Mouse (Mus musculus): ENCODE measurements around the gene Ppp2r5e. TPM values are rescaled to one million over a fixed set of nuclear protein-coding genes. Genes with fewer than 3 reads are reported as not detected.

Ppp2r5e gene
- polyA plus RNA-seq, 1 experiment from 2014 or later: 21.4 TPM

GRCm38 (mm10) chr12:75612711-75613110 is 16.7 kb upstream of the Ppp2r5e start:
- Histone ChIP-seq H3K27me3 (no peaks in the 10 kb centered on the region), H3K27ac (no peak overlapping the region), H3K36me3 (no peaks in the 10 kb centered on the region), H3K9ac (replicated peaks) (no peak overlapping the region), H3K4me2 (replicated peaks) (no peak overlapping the region), H3K4me1 (replicated peaks) (no peaks in the 10 kb centered on the region), H3K4me3 (replicated peaks) (no peak overlapping the region), H3K9me3 (no peaks in the 10 kb centered on the region)
- WGBS: 84% methylated on average over 7 of the region's 7 CpGs
- no peak for ATAC-seq

GRCm38 (mm10) chr12:75599490-75599889 is 3.4 kb upstream of the Ppp2r5e start:
- no peak overlapping the region for H3K4me2 ChIP-seq (replicated peaks)
- 14% methylated on average over 4 of the region's 4 CpGs for WGBS
- H3K9me3 ChIP-seq: no peaks in the 10 kb centered on the region
- no peak for ATAC-seq
- no peak overlapping the region for H3K27ac ChIP-seq
- no peaks in the 10 kb centered on the region for H3K27me3 ChIP-seq
- H3K4me1 ChIP-seq (replicated peaks): peaks cover 5% of the 10 kb centered on the region
- peak overlapping the region; percentile 46; the same call in 1 of the 2 replicates for H3K9ac ChIP-seq (replicated peaks)
- no peak overlapping the region for H3K4me3 ChIP-seq (replicated peaks)
- no peaks in the 10 kb centered on the region for H3K36me3 ChIP-seq

- Histone ChIP-seq H3K4me2 (replicated peaks) (no peak overlapping the region), H3K36me3 (no peaks in the 10 kb centered on the region), H3K9ac (replicated peaks) (0 out of 2 replicates have a peak overlapping the region, but pooled peaks have one; percentile 46), H3K4me1 (replicated peaks) (peaks cover 10% of the 10 kb centered on the region), H3K27me3 (no peaks in the 10 kb centered on the region), H3K27ac (no peak overlapping the region), H3K4me3 (replicated peaks) (no peak overlapping the region), H3K9me3 (no peaks in the 10 kb centered on the region)
- whole genome bisulfite sequencing: 66% methylated on average over 4 of the region's 4 CpGs
- ATAC-seq: no peak
These were observed 2.9 kb upstream of the Ppp2r5e start for GRCm38 (mm10) chr12:75598988-75599387.

GRCm38 (mm10) chr12:75597707-75598106 is 1.7 kb upstream of the Ppp2r5e start:
- Histone ChIP-seq H3K4me1 (replicated peaks) (peaks cover 23% of the 10 kb centered on the region), H3K9ac (replicated peaks) (no peak overlapping the region), H3K36me3 (peaks cover 4% of the 10 kb centered on the region; the same call in 1 of the 2 replicates), H3K4me2 (replicated peaks) (no peak overlapping the region), H3K9me3 (no peaks in the 10 kb centered on the region), H3K27ac (no peak overlapping the region), H3K27me3 (no peaks in the 10 kb centered on the region), H3K4me3 (replicated peaks) (no peak overlapping the region)
- no peak for ATAC-seq
- 88% methylated on average over 4 of the region's 4 CpGs for WGBS

- Histone ChIP-seq H3K9ac (replicated peaks) (peak overlapping the region; percentile 99), H3K27me3 (no peaks in the 10 kb centered on the region), H3K36me3 (peaks cover 17% of the 10 kb centered on the region), H3K4me3 (replicated peaks) (peak overlapping the region; percentile 100), H3K4me1 (replicated peaks) (peaks cover 24% of the 10 kb centered on the region), H3K27ac (peak overlapping the region; percentile 98), H3K9me3 (no peaks in the 10 kb centered on the region), H3K4me2 (replicated peaks) (peak overlapping the region; percentile 86)
- WGBS: under 1% methylated on average over 66 of the region's 97 CpGs
- peak; percentile 25 for ATAC-seq
These were observed 523 bp downstream of the Ppp2r5e start for GRCm38 (mm10) chr12:75595291-75596153.

GRCm38 (mm10) chr12:75594404-75594803 is 1.6 kb downstream of the Ppp2r5e start:
- H3K4me3 ChIP-seq (replicated peaks): peak overlapping the region; percentile 100
- H3K27me3 ChIP-seq: no peaks in the 10 kb centered on the region
- H3K9me3 ChIP-seq: no peaks in the 10 kb centered on the region
- H3K9ac ChIP-seq (replicated peaks): peak overlapping the region; percentile 99
- no peak overlapping the region for H3K27ac ChIP-seq
- H3K36me3 ChIP-seq: peaks cover 28% of the 10 kb centered on the region
- peaks cover 24% of the 10 kb centered on the region for H3K4me1 ChIP-seq (replicated peaks)
- no peak for ATAC-seq
- peak overlapping the region; percentile 86 for H3K4me2 ChIP-seq (replicated peaks)
- WGBS: 47% methylated on average over 5 of the region's 5 CpGs

GRCm38 (mm10) chr12:75593817-75594216 is 2.2 kb downstream of the Ppp2r5e start:
- 72% methylated on average over 4 of the region's 4 CpGs for WGBS
- H3K9ac ChIP-seq (replicated peaks): peak overlapping the region; percentile 99

GRCm38 (mm10) chr12:75587501-75587900 is 8.5 kb downstream of the Ppp2r5e start:
- Histone ChIP-seq H3K9ac (replicated peaks) (no peak overlapping the region), H3K9me3 (no peaks in the 10 kb centered on the region), H3K4me2 (replicated peaks) (no peak overlapping the region), H3K4me1 (replicated peaks) (no peaks in the 10 kb centered on the region), H3K27ac (no peak overlapping the region), H3K27me3 (no peaks in the 10 kb centered on the region), H3K4me3 (replicated peaks) (no peak overlapping the region), H3K36me3 (peaks cover 51% of the 10 kb centered on the region)
- no peak for ATAC-seq

More at GRCm38 (mm10) chr12:75593817-75594216, 2.2 kb downstream of the Ppp2r5e start:
- Histone ChIP-seq H3K4me3 (replicated peaks) (peak overlapping the region; percentile 100), H3K27ac (no peak overlapping the region), H3K9me3 (no peaks in the 10 kb centered on the region), H3K27me3 (no peaks in the 10 kb centered on the region), H3K36me3 (peaks cover 33% of the 10 kb centered on the region), H3K4me1 (replicated peaks) (peaks cover 24% of the 10 kb centered on the region), H3K4me2 (replicated peaks) (peak overlapping the region; percentile 86)
- ATAC-seq: no peak

DNA sequence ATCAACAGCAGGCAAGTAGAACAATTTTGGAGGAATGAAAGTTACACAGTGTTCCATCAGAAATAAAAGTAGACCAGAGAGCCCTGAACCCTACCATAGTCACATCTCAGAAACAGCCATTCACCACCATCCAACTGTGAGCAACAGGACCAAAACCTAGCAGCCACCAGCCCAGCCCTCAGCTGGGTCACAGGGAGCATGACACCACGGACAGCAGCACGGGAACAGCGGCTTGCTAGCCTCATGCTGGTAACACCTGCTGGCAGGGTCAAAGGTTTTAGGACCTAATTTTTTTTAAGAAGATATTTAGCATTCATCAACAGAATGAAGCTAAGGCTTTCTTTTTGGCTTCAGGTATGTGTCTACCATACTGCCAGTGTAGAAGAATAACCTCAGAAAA is 12.3 kb downstream of the Ppp2r5e start:
- Histone ChIP-seq H3K4me1 (replicated peaks) (0 out of 2 replicates have a peak, but pooled peaks cover 3% of the 10 kb centered on the region), H3K4me2 (replicated peaks) (no peak overlapping the region), H3K9me3 (0 out of 2 replicates have a peak, but pooled peaks cover 3% of the 10 kb centered on the region), H3K9ac (replicated peaks) (no peak overlapping the region), H3K4me3 (replicated peaks) (no peak overlapping the region), H3K36me3 (peaks cover 30% of the 10 kb centered on the region), H3K27me3 (no peaks in the 10 kb centered on the region), H3K27ac (no peak overlapping the region)
- 73% methylated on average over 3 of the region's 3 CpGs for WGBS
- no peak for ATAC-seq

- no peak for ATAC-seq
- 95% methylated on average over 2 of the region's 2 CpGs for WGBS
- H3K4me3 ChIP-seq (replicated peaks): no peak overlapping the region
These were observed 17.0 kb downstream of the Ppp2r5e start for GRCm38 (mm10) chr12:75579076-75579475.

GRCm38 (mm10) chr12:75577255-75577654 is 18.8 kb downstream of the Ppp2r5e start:
- Histone ChIP-seq H3K9ac (replicated peaks) (no peak overlapping the region), H3K27me3 (no peaks in the 10 kb centered on the region), H3K9me3 (0 out of 2 replicates have a peak, but pooled peaks cover 3% of the 10 kb centered on the region), H3K27ac (no peak overlapping the region), H3K4me3 (replicated peaks) (no peak overlapping the region), H3K4me2 (replicated peaks) (no peak overlapping the region), H3K4me1 (replicated peaks) (peaks cover 9% of the 10 kb centered on the region; the same call in 1 of the 2 replicates), H3K36me3 (peaks cover 5% of the 10 kb centered on the region)
- no peak for ATAC-seq
- WGBS: 91% methylated on average over 5 of the region's 5 CpGs

More at GRCm38 (mm10) chr12:75579076-75579475, 17.0 kb downstream of the Ppp2r5e start:
- H3K27me3 ChIP-seq: no peaks in the 10 kb centered on the region
- H3K9me3 ChIP-seq: 0 out of 2 replicates have a peak, but pooled peaks cover 3% of the 10 kb centered on the region
- H3K27ac ChIP-seq: no peak overlapping the region
- H3K4me1 ChIP-seq (replicated peaks): peaks cover 3% of the 10 kb centered on the region; the same call in 1 of the 2 replicates
- peaks cover 11% of the 10 kb centered on the region for H3K36me3 ChIP-seq
- no peak overlapping the region for H3K9ac ChIP-seq (replicated peaks)
- H3K4me2 ChIP-seq (replicated peaks): no peak overlapping the region

DNA sequence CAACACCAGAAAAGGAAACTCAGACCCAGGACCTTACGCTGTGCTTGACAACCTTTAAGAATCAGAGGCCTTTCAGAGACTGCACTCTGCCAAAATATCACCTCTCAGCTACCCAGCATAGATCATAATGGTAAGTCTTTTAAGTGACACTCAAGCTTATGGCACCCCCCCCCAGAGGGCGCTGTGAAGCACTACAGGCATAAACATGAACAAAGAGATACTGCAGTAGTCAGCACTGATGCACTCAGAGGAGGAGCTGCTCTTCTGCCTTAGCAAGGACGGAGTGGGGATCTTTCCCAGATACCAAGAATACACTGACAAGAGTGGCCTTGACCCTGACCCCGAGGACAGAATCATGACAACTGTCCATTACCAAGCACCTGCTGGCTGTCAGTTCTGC is 23.8 kb downstream of the Ppp2r5e start:
- no peak for ATAC-seq

More for the DNA sequence above, 23.8 kb downstream of the Ppp2r5e start:
- Histone ChIP-seq H3K9me3 (no peaks in the 10 kb centered on the region), H3K36me3 (no peaks in the 10 kb centered on the region), H3K4me3 (replicated peaks) (no peak overlapping the region), H3K4me2 (replicated peaks) (no peak overlapping the region), H3K27ac (no peak overlapping the region), H3K27me3 (no peaks in the 10 kb centered on the region), H3K9ac (replicated peaks) (no peak overlapping the region), H3K4me1 (replicated peaks) (peaks cover 13% of the 10 kb centered on the region; the same call in 1 of the 2 replicates)
- WGBS: 58% methylated on average over 4 of the region's 4 CpGs

Measured in midbrain, embryonic 13.5 days (tissue).